Mouse (Mus musculus) brain, embryonic 18.5 days (tissue): Measurements from ENCODE around the gene Ccdc146.
"Not testable (repeated sequence)": the region's sequence is repeated elsewhere in the genome, so short reads cannot be mapped to it uniquely, and the experiment has no call there.

Source experiments
- DNase-seq: peaks from one replicate; pipeline ENCODE4 v3.0.0-alpha.2; 2012; ENCODE audit warnings: low read depth, low spot score

Ccdc146 gene

DNA sequence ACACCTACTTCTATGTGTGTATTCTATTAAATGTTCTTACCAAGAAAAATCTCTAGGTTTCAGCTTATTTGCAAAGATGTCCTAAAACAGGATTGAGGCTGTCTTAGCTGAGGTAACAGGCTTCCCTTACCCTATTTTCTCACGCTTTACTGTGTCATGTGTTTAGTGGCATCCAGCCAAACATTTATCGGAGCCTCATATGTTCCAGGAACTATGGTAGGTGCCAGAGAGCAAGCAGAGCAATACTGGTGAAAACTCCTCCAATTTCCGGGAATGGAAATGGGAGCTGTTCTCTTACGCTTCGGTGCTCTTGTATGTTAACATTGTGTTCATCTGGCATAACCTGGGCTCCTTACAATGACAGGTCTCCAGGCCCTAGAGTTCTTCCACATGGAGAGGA is 92.8 kb downstream of the Ccdc146 start:
- no peak for DNase-seq

DNA sequence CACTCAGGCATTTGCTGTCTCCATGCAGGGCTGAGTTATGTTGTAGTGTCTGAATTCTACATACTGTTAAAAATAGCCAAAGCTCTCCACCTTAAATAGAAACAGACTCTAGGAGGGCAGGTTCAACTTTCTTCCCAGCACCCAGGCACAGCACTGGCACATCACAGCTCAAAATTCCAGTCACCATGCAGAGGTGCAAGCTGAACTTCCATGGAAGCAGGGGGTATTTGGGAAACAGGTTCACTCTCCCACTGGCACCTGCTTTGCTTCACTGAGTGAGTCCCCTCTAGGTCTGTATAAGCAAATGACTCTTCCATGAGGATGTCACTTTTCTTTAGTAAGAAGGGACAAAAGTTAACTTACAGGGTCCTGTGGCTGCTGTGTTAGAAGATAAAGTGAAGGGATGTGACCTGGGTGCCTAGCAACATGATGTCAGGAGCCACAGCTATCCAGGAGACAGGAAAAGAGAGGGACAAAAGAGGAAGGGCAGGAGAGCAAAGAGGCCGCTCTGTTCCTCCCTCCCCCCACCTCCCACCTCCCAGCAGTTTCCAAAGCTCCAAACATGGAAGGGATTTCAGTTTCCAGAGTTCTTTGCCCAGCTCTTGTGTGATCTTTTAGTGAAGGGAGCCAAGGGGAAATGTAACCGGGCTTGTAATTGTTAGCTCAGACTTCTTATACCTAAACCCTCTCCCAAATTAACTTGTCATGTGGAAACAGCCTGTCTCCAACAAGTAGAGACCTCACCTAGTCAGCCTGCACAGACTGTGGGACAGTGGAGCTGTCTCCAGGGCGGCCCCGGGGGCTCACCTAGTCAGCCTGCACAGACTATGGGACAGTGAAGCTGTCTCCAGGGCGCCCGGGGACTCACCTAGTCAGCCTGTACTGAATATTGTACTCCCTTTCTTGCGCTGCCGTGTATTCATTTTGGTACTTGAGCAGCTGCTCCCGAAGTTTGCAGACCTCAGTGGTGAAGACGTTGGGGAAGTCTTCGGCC is 94.5 kb downstream of the Ccdc146 start:
- DNase-seq: no peak

DNA sequence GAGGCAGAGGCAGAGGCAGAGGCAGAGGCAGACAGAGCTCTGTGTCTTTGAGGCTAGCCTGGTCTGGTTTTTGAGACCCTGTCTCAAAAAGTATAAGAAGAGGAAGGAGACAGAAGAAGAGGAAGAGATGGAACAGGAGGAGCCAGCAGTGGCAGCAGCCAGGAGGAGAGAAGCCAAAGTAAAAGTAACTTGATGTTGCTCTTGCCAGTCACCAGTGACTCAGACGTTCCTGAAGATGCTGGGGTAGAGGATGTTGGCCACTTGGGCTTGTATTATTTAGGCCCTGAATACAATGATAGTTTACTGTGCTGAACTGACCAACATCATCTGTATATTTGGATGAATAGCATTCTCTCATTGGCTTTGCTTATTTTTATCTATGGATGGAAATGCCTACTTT is 95.9 kb downstream of the Ccdc146 start:
- no peak for DNase-seq

DNA sequence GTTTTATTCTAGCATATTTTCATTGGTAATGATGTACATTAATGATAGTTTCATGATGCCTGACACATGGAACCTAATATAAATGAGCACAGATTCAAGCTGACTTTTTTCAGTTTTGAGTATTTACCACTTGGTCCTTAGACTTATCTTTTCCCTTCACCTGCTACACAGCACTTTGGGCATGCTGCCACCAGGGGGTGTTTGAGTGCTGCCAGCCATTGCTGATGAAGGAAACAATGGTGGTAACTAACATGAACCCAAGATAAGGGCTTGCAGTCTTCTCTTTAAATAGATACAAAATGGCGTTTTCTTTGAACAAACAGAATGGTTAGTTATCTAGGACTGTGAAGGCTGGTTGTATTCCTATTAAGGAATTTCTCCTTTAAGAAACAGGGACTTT is 98.0 kb downstream of the Ccdc146 start:
- DNase-seq: no peak

DNA sequence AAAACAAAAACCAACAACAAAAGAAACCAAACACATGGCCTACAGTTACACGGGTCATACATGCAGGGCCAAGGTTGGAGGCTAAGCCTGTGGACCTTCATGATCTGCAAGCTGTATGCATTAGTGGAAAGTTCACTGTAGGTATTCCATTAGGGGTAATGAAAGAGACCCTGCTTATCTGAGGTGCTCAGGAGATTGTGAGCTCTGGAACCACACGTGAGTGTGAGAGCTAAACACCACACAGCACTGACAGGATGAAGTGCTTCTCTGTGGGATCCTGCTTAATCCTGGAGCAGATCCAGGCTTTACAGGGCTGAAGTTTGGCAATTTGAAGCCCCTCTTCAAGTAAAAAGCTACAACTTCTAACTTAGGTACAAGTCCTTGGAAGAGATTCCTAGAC is 104.3 kb downstream of the Ccdc146 start:
- no peak for DNase-seq

DNA sequence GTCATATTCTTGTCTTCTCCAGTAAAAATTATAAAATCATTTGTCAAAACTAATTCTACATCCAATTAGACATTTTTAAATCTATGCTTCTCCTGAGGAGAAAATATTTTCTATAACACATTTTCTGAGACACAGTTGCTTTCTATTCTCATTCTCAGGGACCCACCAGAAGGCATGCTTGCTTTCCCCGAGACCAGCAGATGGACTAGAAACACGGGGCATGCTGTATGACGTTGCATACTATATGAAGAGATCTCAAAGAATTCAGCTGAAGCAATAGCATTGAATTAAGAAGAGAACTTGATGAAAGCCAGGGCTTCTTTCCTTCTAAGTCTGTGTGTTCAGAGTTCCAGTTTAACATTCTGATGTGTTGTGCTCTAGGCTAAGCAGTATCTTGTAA is 109.8 kb downstream of the Ccdc146 start:
- DNase-seq: no peak

DNA sequence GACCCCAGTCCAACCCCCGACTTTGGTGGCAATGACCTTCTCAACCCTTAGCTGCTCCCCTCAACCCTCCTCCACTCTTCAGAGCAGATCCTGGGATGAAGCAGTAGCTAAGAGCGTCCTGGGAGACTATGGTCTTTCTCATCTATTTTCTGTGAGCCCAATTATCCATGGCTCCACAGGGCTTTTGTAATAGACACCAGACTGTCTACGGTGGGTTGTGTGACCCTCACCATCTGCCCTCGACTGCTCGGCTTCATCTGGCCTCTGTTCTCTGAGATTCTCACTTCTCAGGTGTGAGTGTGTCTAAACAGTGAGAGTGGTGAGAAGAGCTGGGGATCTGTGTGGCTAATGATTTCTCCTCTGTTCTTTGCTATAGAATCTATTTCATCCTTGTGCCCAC is 117.3 kb downstream of the Ccdc146 start:
- no peak for DNase-seq

DNA sequence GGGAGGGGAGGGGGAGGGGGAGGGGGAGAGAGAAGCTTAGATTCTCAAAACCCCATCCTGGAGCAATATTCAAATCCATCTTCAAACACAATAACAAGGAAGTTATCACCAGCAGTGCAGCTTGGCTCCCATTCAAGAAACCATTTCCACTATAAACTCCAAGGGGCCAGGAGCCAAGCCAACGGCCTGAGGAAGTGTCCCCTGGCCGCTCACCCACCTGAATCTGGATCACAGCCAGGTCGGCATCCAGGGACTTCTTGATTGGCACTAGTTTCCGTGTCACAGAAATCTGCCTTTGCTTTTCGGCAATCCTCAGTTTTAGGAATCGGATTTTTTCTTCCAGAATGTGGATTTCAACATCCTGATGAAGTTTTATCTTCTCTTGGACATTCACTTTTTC is 123.5 kb downstream of the Ccdc146 start:
- no peak for DNase-seq

DNA sequence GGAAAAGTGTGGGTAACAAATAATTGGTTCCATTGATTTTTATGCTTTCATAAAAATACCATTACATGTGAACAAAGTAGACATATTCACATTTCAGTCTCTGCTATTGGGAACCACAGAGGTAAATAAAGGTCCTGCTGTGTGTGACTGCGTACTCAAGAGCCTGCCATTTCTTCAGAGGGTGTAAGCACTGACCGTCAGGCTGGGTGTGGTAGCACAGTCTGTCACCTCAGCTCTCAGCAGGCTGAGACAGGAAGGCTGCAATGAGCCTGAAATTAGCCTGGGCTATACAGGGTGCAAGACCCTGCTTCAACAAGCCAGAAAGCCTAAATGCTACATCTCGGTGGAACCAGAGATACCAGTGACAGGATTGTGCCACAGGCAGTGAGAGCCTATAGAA is 124.4 kb downstream of the Ccdc146 start:
- DNase-seq: no peak

DNA sequence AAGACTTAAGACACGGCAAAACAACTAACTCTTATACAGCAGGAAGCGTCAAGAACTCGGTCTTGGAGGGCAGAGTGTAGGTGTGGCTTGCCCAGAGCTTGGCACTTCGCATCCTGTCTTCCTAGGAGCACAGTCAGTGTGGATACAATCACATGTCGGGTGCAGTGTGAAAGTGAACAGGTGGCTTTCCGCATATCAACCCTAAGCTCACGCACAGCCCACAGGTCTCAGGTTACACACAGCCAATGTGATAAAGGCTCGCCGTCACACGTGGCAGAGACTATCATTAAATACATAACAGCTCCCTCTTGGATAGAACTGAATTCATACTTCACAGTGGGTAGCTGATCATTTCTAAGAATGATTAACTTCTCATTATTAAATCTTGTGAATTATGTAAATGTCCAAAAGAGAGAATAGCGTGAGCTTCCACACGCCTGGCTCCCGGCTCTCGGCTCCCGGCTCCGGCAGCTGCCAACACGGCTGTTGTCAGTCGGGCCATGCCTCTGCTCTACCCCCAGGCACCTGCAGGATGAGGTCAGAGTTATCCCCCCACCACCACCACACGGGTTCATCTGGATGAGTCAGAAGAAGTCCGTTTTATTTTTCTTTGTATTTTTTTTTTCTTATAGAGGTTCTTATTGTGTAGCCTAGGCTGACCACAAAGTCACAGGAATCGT is 125.3 kb downstream of the Ccdc146 start:
- DNase-seq: no peak

DNA sequence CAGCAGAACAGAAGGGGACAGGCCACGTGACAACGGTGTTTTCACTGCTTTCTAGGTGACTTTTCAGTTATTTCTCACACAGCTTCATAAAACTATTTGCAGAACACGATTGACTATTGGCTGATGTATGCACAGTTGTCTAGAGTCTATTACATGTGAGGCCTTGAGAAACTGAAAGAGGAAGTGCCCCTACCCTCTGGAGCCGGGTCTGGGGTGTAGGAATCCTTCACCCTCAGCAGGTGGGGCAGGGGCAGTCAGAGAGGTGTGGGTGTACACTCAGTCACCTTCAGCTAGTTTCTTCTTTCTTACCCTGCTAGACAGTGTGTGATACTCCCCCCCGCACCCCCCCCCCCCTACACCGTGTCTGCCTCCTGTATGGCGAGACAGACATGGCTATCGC is 128.8 kb downstream of the Ccdc146 start:
- DNase-seq: no peak

DNA sequence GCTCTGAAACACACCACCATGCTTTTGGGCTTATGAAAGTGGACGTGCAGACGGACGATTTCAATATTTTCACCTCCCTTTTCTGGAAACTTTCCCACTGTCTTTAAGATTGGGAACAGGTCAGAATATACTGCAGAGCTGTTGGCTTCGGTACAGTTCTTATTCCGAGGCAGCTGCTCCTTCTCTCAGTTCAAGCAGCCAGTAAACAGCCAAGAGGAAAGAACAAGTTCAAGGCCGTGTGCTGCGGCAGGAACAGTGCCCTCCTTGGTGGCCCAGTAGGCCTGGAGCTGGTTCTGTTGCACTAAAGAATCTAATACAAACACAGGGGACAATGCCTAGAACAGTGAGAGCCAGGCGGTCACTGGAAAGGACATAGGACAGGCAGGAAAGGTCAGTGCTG is 133.9 kb downstream of the Ccdc146 start:
- no peak for DNase-seq

DNA sequence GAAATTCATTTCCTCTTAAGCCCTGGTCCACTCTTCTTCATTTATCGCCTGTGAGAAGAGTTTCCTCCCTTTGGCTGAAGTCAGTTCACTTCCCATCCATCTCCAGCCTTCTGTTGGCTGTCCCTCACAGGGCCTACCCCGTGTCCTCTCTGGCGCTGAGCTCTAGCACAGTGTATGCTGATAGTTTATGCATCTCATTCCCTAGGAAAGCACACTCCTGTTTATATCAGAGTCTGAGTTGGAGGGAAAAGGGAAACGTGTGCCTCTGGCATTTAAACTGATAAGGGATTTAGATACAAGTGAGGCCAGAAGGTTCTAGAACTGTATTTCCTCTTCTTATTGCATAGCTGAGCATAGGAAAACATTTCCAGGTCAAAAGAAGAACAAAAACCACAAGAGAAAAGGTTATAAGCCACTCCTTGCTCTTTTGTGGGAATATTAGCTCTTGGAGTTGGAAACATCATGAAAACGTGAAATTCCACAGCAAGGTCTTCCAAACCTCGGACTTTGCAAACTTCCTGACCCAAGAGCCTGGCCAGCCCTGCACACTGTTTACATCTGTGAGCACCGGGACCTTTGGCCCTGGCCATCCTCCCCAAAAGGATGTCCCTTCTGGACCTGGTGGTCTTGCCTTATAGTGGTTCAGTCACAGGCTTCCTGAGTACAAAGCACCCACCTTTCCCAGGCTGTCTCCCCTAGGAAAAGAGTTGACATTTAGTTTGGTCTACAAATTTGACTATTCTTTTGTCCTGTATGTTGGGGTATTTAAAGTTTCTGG is 135.6 kb downstream of the Ccdc146 start:
- DNase-seq: no peak

DNA sequence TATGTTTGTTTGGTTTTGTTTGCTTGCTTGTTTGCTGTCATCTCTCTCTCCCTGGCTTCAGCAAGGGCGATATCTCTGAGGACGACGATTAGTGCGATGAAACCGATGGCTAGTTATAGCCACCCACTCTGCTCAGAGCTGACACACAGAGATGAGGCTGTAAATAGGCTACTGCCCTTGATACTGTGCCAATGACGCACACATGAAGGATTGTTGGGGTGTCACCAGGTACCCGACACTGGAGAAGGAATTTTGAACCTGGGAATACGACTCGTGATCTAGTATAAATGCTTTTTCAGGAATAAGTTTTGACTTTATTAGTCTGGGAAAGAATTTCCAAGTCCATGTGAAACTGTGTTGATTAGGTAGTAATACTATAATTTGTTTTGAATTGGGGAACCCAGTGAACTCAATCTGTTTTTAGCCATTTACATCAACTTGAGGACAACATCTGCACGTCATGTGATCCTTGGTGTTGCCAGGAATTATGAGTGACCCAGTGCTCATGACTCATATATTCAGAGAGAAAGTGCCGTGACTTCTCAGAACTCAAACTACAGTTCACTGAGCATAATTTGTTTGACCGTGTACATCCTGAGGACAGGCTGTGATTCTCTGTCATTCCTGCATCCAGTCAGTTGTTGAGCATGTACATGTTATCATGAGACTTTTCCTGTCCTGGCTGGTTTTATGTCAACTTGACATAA is 141.0 kb downstream of the Ccdc146 start:
- no peak for DNase-seq

DNA sequence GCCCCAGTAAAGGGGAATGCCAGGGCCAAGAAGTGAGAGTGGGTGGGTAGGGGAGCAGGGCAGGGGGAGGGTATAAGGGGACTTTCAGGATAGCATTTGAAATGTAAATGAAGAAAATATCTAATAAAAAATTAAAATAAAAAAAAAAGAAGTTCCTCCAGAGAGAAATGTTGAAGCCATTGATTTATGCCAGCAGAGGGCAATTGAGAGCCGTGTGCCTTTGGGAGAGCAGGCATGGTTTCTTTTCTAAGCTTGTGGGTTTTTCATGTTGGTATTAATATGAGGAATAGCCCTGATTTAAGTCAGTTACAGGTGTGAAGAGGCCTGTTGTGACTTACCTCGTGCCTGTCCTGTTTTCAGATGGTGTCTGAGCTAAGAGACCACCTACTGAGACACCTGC is 146.8 kb downstream of the Ccdc146 start:
- not testable (repeated sequence) for DNase-seq

DNA sequence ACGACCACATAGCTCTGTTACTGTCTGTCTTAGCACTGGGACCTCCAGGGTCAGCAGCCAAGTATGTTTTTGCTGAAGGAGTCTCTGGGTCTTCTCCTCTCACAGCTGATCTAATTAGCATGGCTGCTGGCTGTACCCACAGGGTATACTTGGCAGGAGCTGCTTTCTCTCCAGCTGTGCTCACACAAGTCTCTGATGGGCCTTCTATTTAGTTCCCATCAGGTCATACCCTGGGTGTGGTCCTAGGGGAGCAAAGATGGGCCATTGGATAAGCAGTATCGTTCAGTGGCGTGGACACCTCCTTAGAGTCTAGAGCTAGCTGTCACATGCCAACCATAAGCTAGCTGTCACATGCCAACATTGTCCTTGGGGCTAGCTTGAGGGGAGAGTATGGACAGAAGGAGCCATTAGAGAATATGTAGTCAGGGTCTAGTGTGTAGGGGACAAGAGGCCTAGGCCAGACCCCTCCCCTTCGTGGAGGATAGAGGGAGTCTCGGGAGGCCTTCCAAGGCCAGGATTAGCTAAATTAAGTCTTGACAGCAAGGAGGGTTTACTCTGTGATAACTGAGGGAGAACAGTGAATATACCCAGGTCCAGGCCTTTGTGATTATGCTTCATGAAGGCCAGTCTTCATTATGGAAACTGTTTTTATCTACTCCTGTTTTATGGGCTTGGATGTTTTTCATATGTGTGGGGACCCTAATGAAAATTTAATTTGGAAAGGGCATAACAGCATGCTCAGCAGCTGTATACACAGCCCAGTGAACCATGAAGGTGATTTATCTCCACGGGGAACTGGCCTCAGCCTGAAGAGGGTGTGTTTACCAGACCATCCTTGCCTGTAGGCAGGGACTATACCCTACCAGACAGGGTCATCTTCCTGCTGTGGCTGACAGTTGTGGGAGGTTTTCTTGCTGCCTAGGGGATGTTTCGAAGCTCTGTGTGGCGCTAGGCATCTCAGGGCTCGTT is 152.8 kb downstream of the Ccdc146 start:
- DNase-seq: no peak

DNA sequence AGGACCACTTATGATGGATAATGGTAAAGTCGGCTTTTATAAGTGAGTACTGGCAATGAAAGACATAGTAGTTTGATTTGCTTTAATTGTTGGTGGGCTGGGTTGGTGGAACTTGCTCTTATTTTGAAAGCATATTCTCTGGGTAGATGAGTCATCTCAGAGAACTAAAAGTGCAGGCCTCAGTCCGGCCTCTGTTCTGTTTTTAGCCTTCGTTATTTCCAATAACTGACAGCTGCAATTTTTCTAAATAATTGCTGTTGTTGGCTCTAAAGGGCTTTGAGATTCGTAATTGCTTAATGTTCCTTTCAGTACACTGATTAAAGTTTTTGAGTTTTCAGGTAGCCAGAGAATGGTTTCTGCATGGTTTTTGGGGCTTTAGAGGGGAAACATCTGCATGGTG is 153.7 kb downstream of the Ccdc146 start:
- no peak for DNase-seq

DNA sequence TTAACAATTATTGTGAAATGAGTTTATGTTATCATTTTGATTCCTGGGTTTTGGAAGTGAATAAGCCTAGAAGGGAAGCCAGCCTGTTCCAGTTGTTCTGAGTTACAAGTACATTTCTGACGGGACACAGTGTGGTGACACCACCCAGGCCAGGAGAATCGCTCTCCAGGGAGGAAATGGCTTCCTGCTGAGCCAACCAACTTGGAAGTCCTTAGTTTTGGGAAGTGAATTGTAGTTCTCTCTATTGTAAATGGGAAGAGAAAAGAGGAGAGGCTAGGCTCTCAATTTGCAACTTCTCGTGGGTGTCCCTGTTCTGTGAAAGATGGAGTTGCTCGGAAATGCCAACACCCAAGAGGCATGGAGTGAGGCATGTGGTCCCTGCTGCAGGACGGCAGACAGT is 155.0 kb downstream of the Ccdc146 start:
- DNase-seq: no peak

DNA sequence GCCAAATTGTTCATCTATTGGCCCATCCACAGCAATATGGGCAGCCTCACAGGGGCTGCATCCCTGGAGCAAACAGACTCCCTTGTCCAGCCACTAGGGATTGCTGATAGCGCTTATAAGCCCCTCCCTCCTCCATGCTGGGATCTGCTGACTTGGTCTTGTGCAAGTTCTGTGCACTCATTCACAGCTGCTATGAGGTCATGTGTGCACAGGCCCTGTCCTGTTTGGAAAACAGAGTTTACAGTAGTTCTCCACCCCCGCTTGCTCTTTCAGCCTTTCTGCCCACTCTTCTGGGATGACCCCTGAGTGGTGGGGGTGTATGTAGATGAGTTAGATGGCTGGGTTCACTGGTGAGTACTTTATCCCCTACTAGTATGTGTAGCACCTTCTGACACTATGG is 157.4 kb downstream of the Ccdc146 start:
- DNase-seq: no peak

DNA sequence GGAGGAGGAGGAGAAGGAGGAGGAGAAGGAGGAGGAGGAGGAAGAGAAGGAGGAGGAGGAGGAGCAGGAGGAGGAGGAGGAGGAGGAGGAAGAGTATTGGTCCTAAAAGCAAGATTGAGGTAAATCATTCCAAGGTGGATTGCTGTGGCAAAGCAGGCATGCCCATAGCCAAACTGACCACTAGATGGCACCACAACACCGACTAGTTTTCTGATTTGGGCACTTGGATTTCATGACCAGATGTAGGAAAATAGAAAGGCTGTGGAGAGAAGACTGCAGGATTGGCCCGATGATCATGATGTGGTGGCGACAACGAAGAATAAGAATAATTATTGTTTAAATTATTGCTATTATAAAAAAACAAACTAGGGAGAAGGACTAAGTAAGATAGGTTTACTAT is 159.4 kb downstream of the Ccdc146 start:
- DNase-seq: peak; percentile 71
